Mouse (Mus musculus) G1E (cell line): Measurements from ENCODE around the gene Lrrc10.

Source experiments
- CTCF ChIP-seq: IDR thresholded peaks from 2 replicates; pipeline ENCODE4 v1.5.1; 2012; ENCODE audit warnings: low read depth, low read length, inconsistent platforms, mixed read lengths
- GATA1 ChIP-seq: IDR thresholded peaks from 2 replicates; pipeline ENCODE4 v1.6.1; 2012; ENCODE audit warnings: borderline replicate concordance, low read length, inconsistent platforms, mixed read lengths

DNA sequence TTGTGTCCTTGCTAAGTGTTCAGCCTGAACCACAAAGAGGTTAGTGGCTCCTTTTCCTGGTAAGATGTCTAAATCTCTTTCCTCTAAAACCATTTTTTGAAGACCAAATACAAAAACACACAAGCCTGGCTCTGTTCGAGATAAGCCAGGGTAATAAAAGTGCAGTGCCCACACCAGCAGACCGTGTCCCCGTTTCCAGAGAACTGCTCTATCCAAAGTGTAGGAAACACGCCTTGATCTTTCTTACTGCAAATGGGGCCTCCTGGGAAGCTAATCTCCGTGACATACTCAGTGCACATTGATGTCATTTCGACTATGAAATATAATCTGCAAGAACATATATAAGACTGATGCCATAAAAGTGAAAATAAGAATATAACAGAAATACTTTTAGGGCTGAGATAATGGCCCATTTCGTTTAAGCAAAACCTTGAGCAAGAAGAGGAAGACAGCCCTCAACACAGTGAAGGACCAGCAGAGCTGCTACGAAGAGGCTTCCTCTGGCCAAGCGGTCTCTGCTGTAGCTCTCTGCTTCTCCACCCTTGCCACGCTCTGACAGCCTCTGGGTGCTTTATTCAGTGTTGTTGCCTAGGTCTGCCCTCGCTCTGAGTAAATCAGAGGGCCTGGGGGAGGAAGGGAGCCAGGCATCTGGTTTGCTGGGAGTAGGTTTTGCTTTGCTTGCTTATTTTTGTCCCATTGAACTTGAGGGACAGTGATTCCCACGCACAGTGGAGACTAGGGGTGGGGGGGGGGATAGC is 39.3 kb upstream of the Lrrc10 start:
- TF ChIP-seq CTCF (no peak), GATA1 (no peak)
